Mouse (Mus musculus) mouse embryonic stem cell (cell line): ENCODE measurements around the gene Herpud2.

Source experiments
- in situ Hi-C, 2 experiments: fragments of 300-500 bp; cut with MboI; formaldehyde crosslinking; loops; 1 replicate in 1 of 2; 3 replicates in 1 of 2; pipeline ENCODE4 v1.14.3; 2019 to 2020; ENCODE audit warnings: low sequenced_read_pairs in 2 of 2, low pct_unique_long_range_greater_than_20kb in 1 of 2, mixed read lengths in 1 of 2; ENCODE audit not compliant: unreplicated experiment in 1 of 2

Gene Herpud2

DNA sequence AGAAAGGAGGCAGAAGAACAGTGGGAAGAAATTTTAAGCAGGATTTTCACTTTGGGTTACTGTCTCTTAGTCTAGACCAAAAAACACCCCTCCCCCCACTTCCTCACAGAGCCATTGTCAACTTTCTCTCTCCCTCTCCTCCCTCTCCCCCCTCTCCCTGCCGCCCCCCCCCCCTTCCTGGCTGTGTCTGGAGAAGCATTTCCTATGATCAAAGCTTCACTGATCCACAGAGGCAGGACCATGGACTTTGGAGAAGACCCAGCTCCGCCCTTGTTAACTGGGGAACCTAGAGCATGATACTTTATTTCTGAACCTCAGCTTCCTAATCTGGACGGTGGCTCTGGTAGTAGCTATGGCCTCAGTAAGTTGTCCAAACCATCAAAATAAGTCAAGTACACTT, 92.9 kb downstream of the Herpud2 start:
- in situ Hi-C loops: no loop called here
